Mouse (Mus musculus) mature B cell (primary cell): ENCODE data around the gene Bbc3.
"Not testable (repeated sequence)": the region's sequence is repeated elsewhere in the genome, so short reads cannot be mapped to it uniquely, and the experiment has no call there.

Experiments
- in situ Hi-C: fragments of 300-500 bp; cut with MboI; formaldehyde crosslinking; loops from 2 replicates; pipeline ENCODE4 v1.14.3; 2019

Bbc3 gene

GRCm38 (mm10) chr7:16294346-16294745, 13.8 kb upstream of the Bbc3 start:
- in situ Hi-C loops = no loop called here

DNA sequence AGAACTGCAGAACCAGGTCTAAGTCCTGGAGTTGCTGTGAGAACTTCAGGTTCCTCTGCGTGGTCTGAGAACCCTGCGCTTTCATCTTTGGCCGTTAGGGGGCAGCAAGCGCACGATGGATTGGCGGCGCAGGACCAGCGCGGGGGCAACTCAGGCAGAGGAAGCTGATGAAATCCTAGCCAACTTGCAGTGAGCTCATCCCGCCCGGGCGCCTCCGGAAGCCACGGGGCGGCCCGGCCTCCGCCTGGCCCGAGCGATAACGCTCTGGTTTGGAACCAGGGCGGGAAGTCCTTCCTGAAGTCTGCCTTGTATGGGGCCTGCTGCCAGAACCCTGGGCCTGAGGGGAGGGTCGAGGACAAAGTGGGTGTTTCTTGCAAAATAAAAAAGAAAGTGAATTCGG, 13.4 kb upstream of the Bbc3 start:
- in situ Hi-C loops = no loop called here

DNA sequence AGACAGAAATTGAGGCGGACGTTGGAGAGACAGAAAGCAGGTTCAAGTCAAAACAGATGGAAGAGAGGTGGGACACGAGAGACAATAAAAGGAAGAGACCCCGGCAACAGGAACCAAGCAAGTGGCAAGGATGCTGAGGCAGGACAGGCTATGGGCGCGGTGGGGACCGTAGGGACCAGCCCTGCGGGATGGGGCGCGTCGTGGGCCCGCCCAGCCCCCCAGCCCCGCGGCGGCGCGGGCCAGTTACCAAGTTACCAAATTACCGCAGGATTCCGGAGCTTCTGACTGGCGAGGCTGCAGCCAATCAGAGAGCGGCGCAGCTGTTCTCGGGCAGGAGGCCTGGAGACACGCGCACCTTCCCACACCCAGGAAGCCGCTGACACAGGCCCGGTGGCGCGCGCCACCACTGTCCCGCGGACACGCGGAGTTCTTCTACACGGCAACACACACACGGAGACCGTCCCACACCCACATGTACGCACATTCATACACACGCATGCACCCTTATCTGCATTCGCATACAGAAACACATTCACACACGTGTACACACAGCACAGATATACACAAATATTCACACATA, 12.8 kb upstream of the Bbc3 start:
- in situ Hi-C loops = no loop called here

- in situ Hi-C loops = no loop called here
Observed at GRCm38 (mm10) chr7:16296146-16296545, 12.0 kb upstream of the Bbc3 start.

GRCm38 (mm10) chr7:16296766-16297390, 11.3 kb upstream of the Bbc3 start:
- in situ Hi-C loops = no loop called here

DNA sequence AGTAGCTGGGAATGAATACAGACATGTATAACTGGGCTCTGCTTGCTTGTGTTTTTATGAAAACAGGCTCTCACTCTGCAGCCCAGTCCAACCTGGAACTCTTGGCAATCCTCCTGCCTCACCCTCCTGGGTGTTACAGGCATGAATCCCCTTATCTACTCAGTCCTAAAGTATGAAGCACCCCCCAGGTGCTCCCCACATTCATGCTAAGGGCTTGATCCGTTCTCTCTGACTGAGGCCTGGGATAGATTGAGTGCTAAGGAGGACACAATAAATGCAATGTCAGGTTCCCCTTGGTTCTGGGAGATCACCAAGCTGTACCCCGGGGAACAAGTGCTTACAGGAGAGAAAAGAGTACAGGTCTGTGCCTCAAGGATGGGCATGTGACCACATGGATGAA, 10.6 kb upstream of the Bbc3 start:
- in situ Hi-C loops = no loop called here

DNA sequence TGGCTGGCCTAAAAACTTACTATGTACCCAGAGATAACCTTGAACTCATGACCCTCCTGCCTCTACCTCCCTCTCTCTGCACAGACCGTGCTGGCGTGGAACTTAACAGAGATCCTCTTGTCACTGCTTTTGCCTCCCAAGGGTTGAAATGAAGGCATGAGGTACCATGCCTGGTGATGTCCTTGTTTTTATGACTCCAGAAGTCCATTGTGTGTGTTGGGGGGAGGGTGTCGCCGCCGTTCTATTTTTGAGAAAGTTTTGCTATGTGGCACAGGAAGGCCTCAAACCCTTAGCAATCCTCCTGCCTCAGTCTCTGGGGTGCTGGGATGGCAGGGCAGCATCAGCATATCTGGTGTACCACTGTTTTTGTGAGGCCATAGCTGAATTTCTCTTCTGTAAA, 9.3 kb upstream of the Bbc3 start:
- in situ Hi-C loops = no loop called here

DNA sequence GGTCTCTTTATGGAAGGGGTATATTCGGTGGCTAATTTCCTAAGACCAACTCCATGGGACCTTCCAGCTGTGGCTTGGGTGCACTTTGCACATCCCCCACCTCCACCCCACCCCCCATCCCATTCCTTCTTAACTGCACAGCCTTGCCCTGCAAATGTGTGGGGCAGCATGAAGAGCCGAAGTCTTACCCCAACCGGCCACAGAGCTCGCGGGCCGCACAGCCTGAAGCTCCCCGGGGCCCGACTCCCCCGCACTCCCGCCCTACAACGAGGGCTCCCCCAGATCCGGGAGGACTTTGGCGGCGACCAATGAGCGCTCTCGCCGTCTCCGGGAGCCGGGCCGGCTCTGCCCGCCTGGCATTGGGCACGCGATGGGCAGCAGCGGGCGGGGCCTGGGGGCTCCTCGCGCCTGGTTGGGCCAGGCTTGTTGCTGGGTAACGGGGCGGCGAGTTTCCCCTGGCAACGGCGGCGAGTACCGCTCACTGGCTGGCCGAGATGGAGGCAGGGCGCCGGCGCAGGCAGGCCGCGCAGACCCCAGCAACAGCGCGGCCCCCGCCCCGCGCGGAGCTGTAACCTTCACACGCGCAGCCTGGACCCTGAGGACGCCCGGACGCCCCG, 8.7 kb upstream of the Bbc3 start:
- in situ Hi-C loops = no loop called here

GRCm38 (mm10) chr7:16307141-16307540, 1.1 kb upstream of the Bbc3 start:
- in situ Hi-C loops = not testable (repeated sequence)

GRCm38 (mm10) chr7:16308555-16309317, 543 bp downstream of the Bbc3 start:
- in situ Hi-C loops = no loop called here

- in situ Hi-C loops = no loop called here
Observed at GRCm38 (mm10) chr7:16309318-16310019, 1.3 kb downstream of the Bbc3 start.

DNA sequence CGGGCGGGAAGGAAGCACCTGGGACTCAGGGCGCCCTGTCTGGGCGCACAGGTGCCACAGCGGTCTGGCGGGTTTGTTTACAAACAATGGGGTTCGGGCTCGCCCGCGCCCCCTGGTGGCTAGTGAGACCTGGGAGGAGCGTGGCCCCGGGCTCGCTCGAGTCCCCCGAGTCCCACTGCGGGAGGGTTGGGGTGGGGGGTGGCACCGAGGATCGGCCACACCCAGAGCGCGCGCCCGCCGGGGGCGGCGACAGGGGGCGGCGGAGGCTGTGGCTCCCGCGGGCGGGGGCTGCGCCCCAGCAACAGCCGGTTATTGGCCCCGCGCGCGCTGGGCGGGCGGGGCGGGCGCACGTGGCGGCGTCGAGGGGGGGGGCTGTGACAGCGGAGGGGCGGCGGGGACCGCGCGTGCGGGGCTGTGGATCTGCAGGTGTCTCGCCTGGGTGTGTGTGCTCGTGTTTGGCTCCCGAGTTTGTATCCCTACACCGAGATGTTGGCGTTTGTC, 1.9 kb downstream of the Bbc3 start:
- in situ Hi-C loops = no loop called here

GRCm38 (mm10) chr7:16310521-16311452, 2.6 kb downstream of the Bbc3 start:
- in situ Hi-C loops = no loop called here

- in situ Hi-C loops = no loop called here
Observed at GRCm38 (mm10) chr7:16311453-16312004, 3.3 kb downstream of the Bbc3 start.

DNA sequence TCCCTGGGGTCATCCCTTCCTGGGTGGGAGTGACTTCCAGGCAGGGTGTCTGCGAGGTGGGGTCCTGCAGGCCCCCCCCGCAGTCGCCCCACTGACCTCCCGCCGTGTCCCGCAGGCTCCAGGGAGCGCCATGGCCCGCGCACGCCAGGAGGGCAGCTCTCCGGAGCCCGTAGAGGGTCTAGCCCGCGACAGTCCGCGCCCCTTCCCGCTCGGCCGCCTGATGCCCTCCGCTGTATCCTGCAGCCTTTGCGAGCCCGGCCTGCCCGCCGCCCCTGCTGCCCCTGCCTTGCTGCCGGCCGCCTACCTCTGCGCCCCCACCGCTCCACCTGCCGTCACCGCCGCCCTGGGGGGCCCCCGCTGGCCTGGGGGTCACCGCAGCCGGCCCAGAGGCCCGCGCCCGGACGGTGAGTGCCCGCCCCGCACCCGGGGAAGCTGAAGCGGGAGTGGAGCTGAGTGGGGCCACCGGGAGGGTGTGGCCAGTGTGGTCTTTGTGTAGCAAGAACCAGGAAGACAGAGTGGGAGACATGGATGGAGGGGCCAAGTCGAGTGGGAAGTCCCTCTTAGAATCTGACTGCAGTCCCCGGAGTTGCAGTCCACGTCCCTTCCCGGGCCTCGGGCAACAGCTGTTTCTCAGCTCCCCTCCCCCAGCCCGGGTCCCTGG, 3.9 kb downstream of the Bbc3 start:
- in situ Hi-C loops = no loop called here

- in situ Hi-C loops = no loop called here
Observed at GRCm38 (mm10) chr7:16312672-16313311, 4.6 kb downstream of the Bbc3 start.

DNA sequence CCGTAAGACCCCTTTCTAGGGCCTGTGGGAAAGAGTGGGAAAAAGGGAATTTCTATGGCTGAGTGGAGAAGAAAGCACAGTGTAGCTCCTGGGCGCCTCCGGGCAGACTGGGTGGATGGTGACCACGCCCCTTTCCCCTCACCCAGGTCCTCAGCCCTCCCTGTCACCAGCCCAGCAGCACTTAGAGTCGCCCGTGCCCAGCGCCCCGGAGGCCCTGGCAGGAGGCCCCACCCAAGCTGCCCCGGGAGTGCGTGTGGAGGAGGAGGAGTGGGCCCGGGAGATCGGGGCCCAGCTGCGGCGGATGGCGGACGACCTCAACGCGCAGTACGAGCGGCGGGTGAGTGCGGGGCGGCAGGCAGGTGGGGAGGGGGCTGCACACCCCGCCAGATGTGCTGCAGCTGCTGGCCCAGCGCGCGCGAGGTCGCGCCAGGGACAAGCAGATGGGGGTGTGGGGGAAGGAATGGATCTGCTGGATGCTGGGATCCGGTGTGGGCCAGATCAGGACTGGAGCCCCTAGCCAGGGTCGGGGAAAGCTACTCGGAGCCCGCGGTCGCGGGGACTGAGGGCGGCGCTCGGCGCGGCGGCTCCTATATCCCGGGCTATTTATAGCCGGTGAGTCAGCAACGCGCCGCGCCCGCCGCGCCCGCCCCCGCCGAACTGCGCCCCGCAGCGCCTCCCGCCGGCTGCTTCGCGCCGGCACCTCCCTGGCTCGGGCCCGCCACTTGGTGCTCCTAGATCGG, 5.5 kb downstream of the Bbc3 start:
- in situ Hi-C loops = no loop called here

- in situ Hi-C loops = no loop called here
Observed at GRCm38 (mm10) chr7:16314221-16314775, 6.1 kb downstream of the Bbc3 start.
